Mouse (Mus musculus): ENCODE results near the gene Foxp1. TPM values are rescaled to one million over a fixed set of nuclear protein-coding genes. Genes with fewer than 3 reads are reported as not detected.

Gene Foxp1
- total and polyA plus RNA-seq, 3 experiments = 57.4 to 88.1 (median 79.8) TPM

GRCm38 (mm10) chr6:99368118-99368753 is 154.3 kb downstream of the Foxp1 start:
- Histone ChIP-seq H3K9me3 (replicated peaks) (no peaks in the 10 kb centered on the region), H3K27me3 (ENCODE audit: insufficient read depth, low read length) (no peaks in the 10 kb centered on the region), H3K36me3 (replicated peaks) (peaks cover 27% of the 10 kb centered on the region), H3K4me3 (ENCODE audit: low read depth, low read length) (no peak overlapping the region), H3K4me1 (ENCODE audit: insufficient read depth, low read depth, low read length) (no peaks in the 10 kb centered on the region)
- TF ChIP-seq GATA1 (IDR thresholded peaks at IDR 0.05; ENCODE audit: borderline replicate concordance, low read length) (no peak), TAL1 (conservative IDR thresholded peaks at IDR 0.05; ENCODE audit: low read depth, low read length) (no peak), CTCF (IDR thresholded peaks at IDR 0.05; ENCODE audit: low read depth, low read length) (no peak), GATA2 (IDR thresholded peaks at IDR 0.05; ENCODE audit: borderline replicate concordance, low read depth, low read length) (no peak), POLR2AphosphoS5 (IDR thresholded peaks at IDR 0.05; ENCODE audit: insufficient replicate concordance, low read depth, low read length) (no peak)
- no peak for ATAC-seq (ENCODE audit: extremely low read depth, insufficient number of reproducible peaks, low FRiP score, poor library complexity, severe bottlenecking)
- no peak for DNase-seq (ENCODE audit: low spot score)

- H3K4me3 ChIP-seq (ENCODE audit: low read depth, low read length) = no peak overlapping the region
- no peak for TF ChIP-seq CTCF (IDR thresholded peaks at IDR 0.05; ENCODE audit: low read depth, low read length)
- TF ChIP-seq TAL1 (conservative IDR thresholded peaks at IDR 0.05; ENCODE audit: low read depth, low read length) = no peak
- no peak for TF ChIP-seq GATA1 (IDR thresholded peaks at IDR 0.05; ENCODE audit: borderline replicate concordance, low read length)
- TF ChIP-seq POLR2AphosphoS5 (IDR thresholded peaks at IDR 0.05; ENCODE audit: insufficient replicate concordance, low read depth, low read length) = no peak
- no peak for TF ChIP-seq GATA2 (IDR thresholded peaks at IDR 0.05; ENCODE audit: borderline replicate concordance, low read depth, low read length)
- DNase-seq (ENCODE audit: low spot score) = no peak
- no peaks in the 10 kb centered on the region for H3K27me3 ChIP-seq (ENCODE audit: insufficient read depth, low read length)
- no peak for ATAC-seq (ENCODE audit: extremely low read depth, insufficient number of reproducible peaks, low FRiP score, poor library complexity, severe bottlenecking)
- no peaks in the 10 kb centered on the region for H3K4me1 ChIP-seq (ENCODE audit: insufficient read depth, low read depth, low read length)
- no peaks in the 10 kb centered on the region for H3K9me3 ChIP-seq (replicated peaks)
- peaks cover 18% of the 10 kb centered on the region for H3K36me3 ChIP-seq (replicated peaks)
These were observed 158.0 kb downstream of the Foxp1 start for GRCm38 (mm10) chr6:99364545-99364944.

- no peak for ATAC-seq (ENCODE audit: extremely low read depth, insufficient number of reproducible peaks, low FRiP score, poor library complexity, severe bottlenecking)
- DNase-seq (ENCODE audit: low spot score) = no peak
- TF ChIP-seq GATA2 (IDR thresholded peaks at IDR 0.05; ENCODE audit: borderline replicate concordance, low read depth, low read length) (no peak), TAL1 (conservative IDR thresholded peaks at IDR 0.05; ENCODE audit: low read depth, low read length) (no peak), GATA1 (IDR thresholded peaks at IDR 0.05; ENCODE audit: borderline replicate concordance, low read length) (no peak), POLR2AphosphoS5 (IDR thresholded peaks at IDR 0.05; ENCODE audit: insufficient replicate concordance, low read depth, low read length) (no peak), CTCF (IDR thresholded peaks at IDR 0.05; ENCODE audit: low read depth, low read length) (no peak)
- no peaks in the 10 kb centered on the region for H3K27me3 ChIP-seq (ENCODE audit: insufficient read depth, low read length)
- H3K9me3 ChIP-seq (replicated peaks) = no peaks in the 10 kb centered on the region
- peaks cover 16% of the 10 kb centered on the region for H3K36me3 ChIP-seq (replicated peaks)
- H3K4me1 ChIP-seq (ENCODE audit: insufficient read depth, low read depth, low read length) = no peaks in the 10 kb centered on the region
- H3K4me3 ChIP-seq (ENCODE audit: low read depth, low read length) = no peak overlapping the region
These were observed 161.9 kb downstream of the Foxp1 start for GRCm38 (mm10) chr6:99360581-99360980.

- Histone ChIP-seq H3K27me3 (ENCODE audit: insufficient read depth, low read length) (no peaks in the 10 kb centered on the region), H3K4me1 (ENCODE audit: insufficient read depth, low read depth, low read length) (no peaks in the 10 kb centered on the region), H3K36me3 (replicated peaks) (peaks cover 16% of the 10 kb centered on the region), H3K4me3 (ENCODE audit: low read depth, low read length) (no peak overlapping the region), H3K9me3 (replicated peaks) (no peaks in the 10 kb centered on the region)
- ATAC-seq (ENCODE audit: extremely low read depth, insufficient number of reproducible peaks, low FRiP score, poor library complexity, severe bottlenecking) (no peak), DNase-seq (ENCODE audit: low spot score) (no peak)
- TF ChIP-seq GATA1 (IDR thresholded peaks at IDR 0.05; ENCODE audit: borderline replicate concordance, low read length) (no peak), POLR2AphosphoS5 (IDR thresholded peaks at IDR 0.05; ENCODE audit: insufficient replicate concordance, low read depth, low read length) (no peak), GATA2 (IDR thresholded peaks at IDR 0.05; ENCODE audit: borderline replicate concordance, low read depth, low read length) (no peak), TAL1 (conservative IDR thresholded peaks at IDR 0.05; ENCODE audit: low read depth, low read length) (no peak), CTCF (IDR thresholded peaks at IDR 0.05; ENCODE audit: low read depth, low read length) (no peak)
These were observed 162.6 kb downstream of the Foxp1 start for GRCm38 (mm10) chr6:99359765-99360499.

- Histone ChIP-seq H3K4me3 (ENCODE audit: low read depth, low read length) (no peak overlapping the region), H3K36me3 (replicated peaks) (peaks cover 18% of the 10 kb centered on the region), H3K9me3 (replicated peaks) (no peaks in the 10 kb centered on the region), H3K27me3 (ENCODE audit: insufficient read depth, low read length) (no peaks in the 10 kb centered on the region), H3K4me1 (ENCODE audit: insufficient read depth, low read depth, low read length) (no peaks in the 10 kb centered on the region)
- no peak for DNase-seq (ENCODE audit: low spot score)
- no peak for ATAC-seq (ENCODE audit: extremely low read depth, insufficient number of reproducible peaks, low FRiP score, poor library complexity, severe bottlenecking)
- TF ChIP-seq POLR2AphosphoS5 (IDR thresholded peaks at IDR 0.05; ENCODE audit: insufficient replicate concordance, low read depth, low read length) (no peak), GATA2 (IDR thresholded peaks at IDR 0.05; ENCODE audit: borderline replicate concordance, low read depth, low read length) (no peak), GATA1 (IDR thresholded peaks at IDR 0.05; ENCODE audit: borderline replicate concordance, low read length) (no peak), CTCF (IDR thresholded peaks at IDR 0.05; ENCODE audit: low read depth, low read length) (no peak), TAL1 (conservative IDR thresholded peaks at IDR 0.05; ENCODE audit: low read depth, low read length) (no peak)
These were observed 163.4 kb downstream of the Foxp1 start for GRCm38 (mm10) chr6:99359036-99359698.

GRCm38 (mm10) chr6:99357931-99358330 is 164.6 kb downstream of the Foxp1 start:
- Histone ChIP-seq H3K4me3 (ENCODE audit: low read depth, low read length) (no peak overlapping the region), H3K27me3 (ENCODE audit: insufficient read depth, low read length) (no peaks in the 10 kb centered on the region), H3K36me3 (replicated peaks) (peaks cover 23% of the 10 kb centered on the region), H3K9me3 (replicated peaks) (no peaks in the 10 kb centered on the region), H3K4me1 (ENCODE audit: insufficient read depth, low read depth, low read length) (no peaks in the 10 kb centered on the region)
- no peak for ATAC-seq (ENCODE audit: extremely low read depth, insufficient number of reproducible peaks, low FRiP score, poor library complexity, severe bottlenecking)
- no peak for DNase-seq (ENCODE audit: low spot score)
- TF ChIP-seq GATA1 (IDR thresholded peaks at IDR 0.05; ENCODE audit: borderline replicate concordance, low read length) (no peak), POLR2AphosphoS5 (IDR thresholded peaks at IDR 0.05; ENCODE audit: insufficient replicate concordance, low read depth, low read length) (no peak), TAL1 (conservative IDR thresholded peaks at IDR 0.05; ENCODE audit: low read depth, low read length) (no peak), GATA2 (IDR thresholded peaks at IDR 0.05; ENCODE audit: borderline replicate concordance, low read depth, low read length) (no peak), CTCF (IDR thresholded peaks at IDR 0.05; ENCODE audit: low read depth, low read length) (no peak)

Data from G1E (cell line).